Mouse (Mus musculus): ENCODE data around the gene Gm5617.

DNA sequence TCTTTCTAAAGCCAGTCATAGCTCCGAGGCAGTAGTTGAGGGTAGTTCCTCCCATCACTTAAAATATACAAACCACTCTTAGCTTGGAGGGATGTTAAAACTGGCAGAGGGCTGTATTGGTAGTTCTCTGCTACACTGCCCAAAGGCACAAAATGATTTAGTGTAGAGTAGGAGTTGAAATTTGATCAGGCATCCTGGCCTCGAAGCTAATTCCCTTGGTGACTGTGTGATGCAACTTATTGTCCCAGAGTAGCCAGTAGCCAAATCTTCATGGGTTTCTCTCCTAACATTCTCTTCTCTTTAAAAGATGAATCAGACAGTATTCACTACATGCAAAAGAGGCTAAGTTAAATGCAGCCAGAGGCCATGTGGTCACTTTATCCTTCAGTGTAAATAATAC is 7.8 kb downstream of the Gm5617 start:
- no peak for TF ChIP-seq CTCF (IDR thresholded peaks at IDR 0.05; ENCODE audit: borderline replicate concordance, insufficient read depth, low read length)
- TF ChIP-seq POLR2A (IDR thresholded peaks at IDR 0.05; ENCODE audit: low read depth, low read length): no peak

Measured in embryonic fibroblast, embryonic 13.5 days (primary cell).